Mouse (Mus musculus): Measurements from ENCODE around the gene Grin2c.

DNA sequence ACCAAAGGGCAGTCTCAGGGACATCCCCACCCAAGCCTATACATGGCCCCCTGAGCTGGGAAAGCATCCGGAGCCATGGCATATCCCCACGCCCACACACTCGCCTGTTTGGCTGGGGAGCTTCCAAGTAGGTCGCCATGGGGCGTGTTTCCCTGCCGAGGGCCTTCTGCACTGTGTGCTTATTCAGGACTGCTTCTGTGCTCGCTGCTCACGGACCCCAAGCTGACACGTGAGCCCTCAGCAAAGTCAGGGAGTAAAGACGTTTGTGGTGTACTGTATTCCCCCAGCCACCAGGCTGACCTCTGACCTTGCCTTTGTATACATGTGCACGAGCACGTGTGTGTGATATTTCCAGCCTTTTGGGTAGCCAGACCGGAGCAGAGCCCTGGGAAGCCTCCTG is 54.9 kb downstream of the Grin2c start:
- no peak for TF ChIP-seq CTCF (IDR thresholded peaks at IDR 0.05; ENCODE audit: extremely low read depth, insufficient read depth, low read length)
- TF ChIP-seq POLR2A (IDR thresholded peaks at IDR 0.05; ENCODE audit: extremely low read depth, insufficient read depth, low read length) = no peak
